Mouse (Mus musculus): ENCODE results near the gene Gnai2.

GRCm38 (mm10) chr9:107637070-107637469 lies 1.9 kb upstream of the Gnai2 start:
- TF ChIP-seq POLR2A (IDR thresholded peaks at IDR 0.05; ENCODE audit: insufficient read depth, low read length) (no peak), EP300 (IDR thresholded peaks at IDR 0.05; ENCODE audit: insufficient read depth, low read depth, low read length) (no peak)

Measured in ES-Bruce4 (cell line).